Mouse (Mus musculus) cerebellum, adult 2 months (tissue): ENCODE data around the gene Vgll4. TPM values are rescaled to one million over a fixed set of nuclear protein-coding genes. Genes with fewer than 3 reads are reported as not detected.

Experiments
- DNase-seq, 2 experiments: peaks; one replicate each; pipeline ENCODE4 v3.0.0; 2021
- H3K27ac ChIP-seq: fragments of 200-500 bp; 2 replicates; pipeline ENCODE4 v1.5.1; 2012; ENCODE audit warnings: low read length, control low read depth, inconsistent platforms; ENCODE audit not compliant: insufficient read depth
- H3K27me3 ChIP-seq: fragments of 200-500 bp; 2 replicates; pipeline ENCODE4 v1.6.1; 2012; ENCODE audit warnings: inconsistent platforms, mild to moderate bottlenecking, low read length, moderate library complexity; ENCODE audit not compliant: control insufficient read depth, insufficient read depth
- H3K4me1 ChIP-seq: fragments of 200-500 bp; 2 replicates; pipeline ENCODE4 v1.6.1; 2011; ENCODE audit warnings: low read length; ENCODE audit not compliant: control insufficient read depth, insufficient read depth
- H3K4me3 ChIP-seq: fragments of 200-500 bp; replicated peaks from 2 replicates; pipeline ENCODE3; 2011; ENCODE audit warnings: mild to moderate bottlenecking, low read depth, low read length, control low read depth; ENCODE audit not compliant: insufficient read depth
- CTCF ChIP-seq: fragments of 200-500 bp; IDR thresholded peaks from 2 replicates; pipeline ENCODE4 v1.5.1; 2011; ENCODE audit warnings: low read depth, mild to moderate bottlenecking, control low read depth, low read length, moderate library complexity, borderline replicate concordance; ENCODE audit not compliant: insufficient read depth
- POLR2A ChIP-seq: fragments of 200-500 bp; IDR thresholded peaks from 2 replicates; pipeline ENCODE4 v1.6.1; 2011; ENCODE audit warnings: low read length, control low read depth, borderline replicate concordance; ENCODE audit not compliant: insufficient read depth
- WGBS: fragments of 180-500 bp; shearing (Covaris S2); methylation state at CpG from one replicate; pipeline ENCODE4 v1.1.7; 2018; 5-methylcytosine and 5-hydroxymethylcytosine counted together
- polyA plus RNA-seq: library from polyadenylated mRNA; depleted of rRNA; stranded (reverse); fragments of >200 nt; gene quantifications from 2 replicates; pipeline ENCODE4 v1.2.3, GENCODE M21; 2012

Vgll4 gene
- polyA plus RNA-seq, 1 experiment: 23.9 TPM

DNA sequence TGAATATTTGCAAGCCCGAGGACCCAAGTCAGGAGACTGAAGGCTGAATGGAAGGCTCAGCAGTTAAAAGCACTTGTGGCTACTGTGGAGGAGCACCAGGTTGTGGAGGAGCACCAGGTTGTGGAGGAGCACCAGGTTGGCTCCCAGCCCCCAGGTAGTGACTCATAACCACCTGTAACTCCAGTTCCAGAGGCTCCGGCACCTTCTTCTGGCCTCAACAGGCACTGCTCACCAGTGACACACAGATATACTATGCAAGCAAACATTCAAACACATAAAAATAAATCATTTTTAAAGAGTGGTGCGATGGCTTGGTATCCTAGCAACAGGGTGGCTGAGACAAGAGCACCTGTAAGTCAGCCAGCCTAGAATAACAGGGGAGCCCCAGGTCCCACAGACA lies 58.3 kb downstream of the Vgll4 start:
- WGBS: 75% methylated on average over 3 of the region's 3 CpGs
- no peaks in the 10 kb centered on the region for H3K27me3 ChIP-seq
- TF ChIP-seq CTCF: no peak
- TF ChIP-seq POLR2A: no peak
- no peak for DNase-seq
- no peak overlapping the region for H3K4me3 ChIP-seq
- H3K4me1 ChIP-seq: no peaks in the 10 kb centered on the region
- H3K27ac ChIP-seq: no peak overlapping the region

DNA sequence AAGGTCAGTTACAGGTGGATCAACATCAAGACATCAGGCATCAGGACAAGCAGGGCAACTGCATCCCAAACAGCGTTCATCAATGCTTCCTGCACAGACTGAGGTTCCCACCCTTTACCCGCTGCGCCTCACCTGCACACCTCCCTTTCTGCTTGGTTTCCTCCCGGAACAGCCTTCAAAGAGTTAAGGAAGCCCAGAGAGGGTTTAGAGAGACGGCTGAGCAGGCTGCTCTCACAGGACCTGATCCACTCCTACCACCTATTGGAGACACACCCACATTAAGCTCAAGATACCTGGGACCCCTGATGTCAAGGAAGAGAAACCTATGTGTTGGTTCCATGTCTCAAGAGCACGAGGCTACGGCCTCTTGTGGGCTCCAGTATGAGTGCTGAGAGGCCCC lies 60.0 kb downstream of the Vgll4 start:
- Histone ChIP-seq H3K4me1 (peaks cover 7% of the 10 kb centered on the region), H3K27me3 (no peaks in the 10 kb centered on the region), H3K27ac (no peak overlapping the region), H3K4me3 (no peak overlapping the region)
- TF ChIP-seq CTCF (no peak), POLR2A (no peak)
- DNase-seq: no peak
- 91% methylated on average over 7 of the region's 7 CpGs for WGBS

DNA sequence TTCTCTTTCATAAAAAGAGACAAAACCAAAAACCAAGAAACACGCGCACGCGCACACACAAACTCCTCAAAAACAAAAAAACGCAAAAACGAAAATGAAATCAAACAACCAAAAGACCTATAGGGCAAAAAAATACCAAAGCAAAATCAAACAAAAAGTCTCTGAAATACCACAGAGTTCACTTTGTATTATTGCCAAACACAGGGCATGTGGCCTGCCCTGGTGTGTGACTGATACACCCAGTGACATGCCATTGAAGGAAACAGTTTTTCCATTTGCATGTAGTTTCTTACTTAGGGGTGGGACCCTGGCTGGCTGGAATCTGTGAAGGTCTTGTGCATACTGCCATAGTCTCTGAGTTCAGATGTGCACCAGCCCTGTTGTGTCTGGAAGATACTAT lies 62.3 kb downstream of the Vgll4 start:
- 89% methylated on average over 6 of the region's 6 CpGs for WGBS
- DNase-seq: no peak
- Histone ChIP-seq H3K27ac (no peak overlapping the region), H3K4me3 (no peak overlapping the region), H3K4me1 (peaks cover 7% of the 10 kb centered on the region), H3K27me3 (no peaks in the 10 kb centered on the region)
- TF ChIP-seq CTCF (no peak), POLR2A (no peak)

DNA sequence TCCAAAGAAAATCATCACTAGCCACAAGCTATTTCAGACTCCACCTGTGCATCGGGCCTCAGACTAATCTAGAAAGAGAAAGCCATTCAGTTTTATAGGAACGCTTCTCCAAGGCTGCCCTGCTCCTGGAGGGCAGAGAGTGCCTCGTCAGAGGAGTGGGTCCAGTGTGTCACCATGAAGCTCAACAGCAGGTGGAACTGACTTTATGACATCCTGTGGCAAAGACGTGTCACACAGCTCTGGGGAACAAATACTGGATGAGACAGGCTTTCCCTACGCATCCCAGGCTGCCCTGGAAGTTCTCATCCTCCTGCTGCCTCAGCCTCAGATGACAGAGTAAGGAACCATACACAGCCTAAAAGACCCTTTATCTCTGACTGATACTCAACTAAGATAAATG lies 63.6 kb downstream of the Vgll4 start:
- WGBS: 78% methylated on average over 5 of the region's 5 CpGs

DNA sequence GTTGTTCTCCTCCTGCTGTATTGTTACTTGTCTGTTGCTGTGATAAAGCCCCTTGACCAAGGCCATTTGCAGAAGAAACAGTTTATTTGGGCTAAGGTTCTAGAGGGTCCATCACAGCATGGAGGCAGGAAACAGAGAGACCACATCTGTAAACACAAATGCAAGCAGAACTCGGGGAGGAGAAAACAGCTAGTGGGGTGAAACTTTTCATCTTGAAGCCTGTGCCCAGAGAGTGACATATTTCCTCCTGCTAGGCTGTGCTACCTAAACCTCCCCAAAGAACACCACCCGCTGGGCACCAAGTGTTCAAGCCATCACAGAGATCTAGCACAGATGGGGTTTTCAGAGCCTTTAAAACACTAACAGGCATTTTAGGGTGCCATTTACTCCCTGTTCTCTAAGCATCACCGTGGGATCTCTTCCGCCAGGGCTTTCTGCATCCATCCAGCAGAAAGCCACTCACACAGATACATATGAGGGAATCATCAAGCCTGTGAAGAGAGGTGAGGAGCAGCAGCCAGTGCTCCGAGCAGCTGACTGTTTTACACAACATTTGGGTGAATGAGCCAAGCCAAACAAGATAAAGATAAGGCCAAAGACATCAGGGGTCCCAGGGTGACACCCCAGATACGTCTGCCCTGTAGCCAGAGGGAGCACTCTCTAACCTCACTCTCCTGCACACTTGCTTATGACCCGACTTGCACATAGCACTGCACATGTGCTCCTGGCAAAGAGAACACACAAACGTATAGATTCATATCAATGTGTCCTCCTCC lies 64.4 kb downstream of the Vgll4 start:
- Histone ChIP-seq H3K4me3 (no peak overlapping the region), H3K27ac (no peak overlapping the region), H3K4me1 (peaks cover 7% of the 10 kb centered on the region), H3K27me3 (no peaks in the 10 kb centered on the region)
- DNase-seq: no peak
- no peak for TF ChIP-seq POLR2A
- TF ChIP-seq CTCF: no peak
- WGBS: 51% methylated on average over 8 of the region's 8 CpGs

More for the DNA sequence above, 63.6 kb downstream of the Vgll4 start:
- H3K27me3 ChIP-seq: no peaks in the 10 kb centered on the region
- no peak overlapping the region for H3K27ac ChIP-seq
- no peak overlapping the region for H3K4me3 ChIP-seq
- DNase-seq: no peak
- peaks cover 7% of the 10 kb centered on the region for H3K4me1 ChIP-seq
- no peak for TF ChIP-seq POLR2A
- TF ChIP-seq CTCF: no peak

DNA sequence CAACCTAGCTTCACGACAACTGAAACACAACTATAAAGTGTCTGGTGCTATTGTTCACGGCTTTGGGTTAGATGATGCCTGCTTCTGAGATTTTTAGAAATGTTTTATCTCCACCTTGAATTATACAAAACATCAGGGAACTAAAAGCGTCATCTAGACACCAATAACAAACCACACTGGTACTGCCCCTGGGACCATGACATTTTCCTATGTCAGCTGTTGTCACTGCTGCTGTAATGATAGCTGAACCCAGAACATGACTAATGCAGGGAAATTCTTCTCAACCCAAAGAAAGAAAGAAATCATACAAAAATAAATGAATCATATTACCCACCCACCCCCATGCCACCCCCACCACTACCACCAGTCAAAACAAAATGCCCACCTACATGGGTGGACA lies 65.0 kb downstream of the Vgll4 start:
- peaks cover 7% of the 10 kb centered on the region for H3K4me1 ChIP-seq
- WGBS: 94% methylated on average over 3 of the region's 3 CpGs
- TF ChIP-seq POLR2A (no peak), CTCF (no peak)

DNA sequence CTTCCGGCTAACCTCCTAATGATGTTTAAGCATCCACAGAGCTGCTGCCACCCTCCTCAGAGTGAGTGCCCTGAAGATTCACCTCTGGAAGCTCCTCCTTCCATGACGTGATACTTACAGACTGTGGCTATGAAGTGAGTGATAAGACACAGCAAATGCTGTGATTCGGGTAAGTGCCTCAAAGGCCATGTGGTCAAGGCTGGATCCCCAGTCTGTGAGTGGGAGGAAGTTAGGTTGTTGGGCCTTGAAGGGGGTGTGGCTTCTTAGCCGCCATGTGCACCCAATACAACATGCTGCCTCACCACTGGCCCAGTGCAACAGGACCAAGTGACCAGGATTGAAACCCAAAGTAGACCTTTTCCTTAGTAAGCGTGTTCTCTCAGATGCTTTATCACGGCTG lies 65.6 kb downstream of the Vgll4 start:
- WGBS: 84% methylated on average over 6 of the region's 6 CpGs
- Histone ChIP-seq H3K4me1 (peaks cover 7% of the 10 kb centered on the region), H3K27me3 (no peaks in the 10 kb centered on the region), H3K4me3 (no peak overlapping the region), H3K27ac (no peak overlapping the region)
- DNase-seq: no peak
- TF ChIP-seq CTCF (no peak), POLR2A (no peak)

More for the DNA sequence above, 65.0 kb downstream of the Vgll4 start:
- no peaks in the 10 kb centered on the region for H3K27me3 ChIP-seq
- no peak overlapping the region for H3K4me3 ChIP-seq
- no peak overlapping the region for H3K27ac ChIP-seq
- DNase-seq: no peak

DNA sequence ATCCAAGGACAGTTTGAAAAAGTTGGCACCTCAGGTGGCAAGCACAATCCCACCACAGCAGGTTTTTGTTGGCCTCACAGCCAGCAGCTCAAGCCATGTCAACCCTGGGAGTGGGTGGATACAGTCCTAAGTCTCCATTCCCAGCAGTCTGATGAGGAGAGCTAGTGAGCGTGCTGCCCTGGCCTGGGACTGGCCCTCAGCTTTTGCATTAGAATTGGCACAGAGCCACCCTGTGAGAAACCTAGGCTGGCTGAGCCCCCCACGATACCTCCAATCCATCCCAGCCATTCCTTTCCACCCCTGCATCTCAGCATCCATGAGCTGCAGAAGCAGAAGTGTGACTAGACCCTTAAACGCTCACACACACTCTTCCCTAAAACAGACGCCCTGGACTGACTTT lies 67.9 kb downstream of the Vgll4 start:
- WGBS: 74% methylated on average over 4 of the region's 4 CpGs

More for the DNA sequence above, 67.9 kb downstream of the Vgll4 start:
- Histone ChIP-seq H3K27me3 (no peaks in the 10 kb centered on the region), H3K4me1 (peaks cover 7% of the 10 kb centered on the region), H3K4me3 (no peak overlapping the region), H3K27ac (no peak overlapping the region)
- TF ChIP-seq CTCF (no peak), POLR2A (no peak)
- no peak for DNase-seq
